Mouse (Mus musculus) hindbrain, embryonic 12.5 days (tissue): ENCODE results near the gene Zfp169. TPM values are rescaled to one million over a fixed set of nuclear protein-coding genes. Genes with fewer than 3 reads are reported as not detected.

ENCODE experiments used
- ATAC-seq: fragments of 200-750 bp; cut with Nextera tagmentation; 2 replicates; pipeline ENCODE4 v1.8.0; 2017; ENCODE audit warnings: moderate TSS enrichment; ENCODE audit not compliant: low FRiP score
- H3K27ac ChIP-seq: fragments of 300-500 bp; sonication (generic); 2 replicates; pipeline ENCODE4 v1.5.1; 2016; ENCODE audit warnings: mild to moderate bottlenecking
- H3K27me3 ChIP-seq: fragments of 300-500 bp; sonication (generic); 2 replicates; pipeline ENCODE4 v1.6.1; 2016; ENCODE audit warnings: mild to moderate bottlenecking
- H3K36me3 ChIP-seq: fragments of 300-500 bp; sonication (generic); 2 replicates; pipeline ENCODE4 v1.6.1; 2016; ENCODE audit warnings: mild to moderate bottlenecking
- H3K4me1 ChIP-seq: fragments of 300-500 bp; sonication (generic); 2 replicates; pipeline ENCODE4 v1.6.1; 2016
- H3K4me2 ChIP-seq: fragments of 300-500 bp; sonication (generic); replicated peaks from 2 replicates; pipeline ENCODE4 v1.6.1; 2016; ENCODE audit warnings: mild to moderate bottlenecking
- H3K4me3 ChIP-seq: fragments of 300-500 bp; sonication (generic); 2 replicates; pipeline ENCODE4 v1.5.1; 2016; ENCODE audit warnings: mild to moderate bottlenecking
- H3K9ac ChIP-seq: fragments of 300-500 bp; sonication (generic); 2 replicates; pipeline ENCODE4 v1.6.1; 2016; ENCODE audit warnings: mild to moderate bottlenecking, moderate library complexity
- H3K9me3 ChIP-seq: fragments of 300-500 bp; sonication (generic); replicated peaks from 2 replicates; pipeline ENCODE4 v1.6.1; 2016; ENCODE audit warnings: mild to moderate bottlenecking
- WGBS: fragments of 180-500 bp; shearing (Covaris S2); methylation state at CpG from one replicate; pipeline ENCODE4 v1.1.7; 2016; 5-methylcytosine and 5-hydroxymethylcytosine counted together
- polyA plus RNA-seq: library from polyadenylated mRNA; unstranded; fragments of >200 nt; fragmentation: Nextera tagmentation; extraction: Ambion mirVana; gene quantifications from 2 replicates; pipeline ENCODE4 v1.2.1, GENCODE M21; 2016

The Zfp169 gene
- polyA plus RNA-seq, 1 experiment from 2014 or later = 7.4 TPM

GRCm38 (mm10) chr13:48498676-48499075 lies 14.6 kb downstream of the Zfp169 start:
- no peak overlapping the region for H3K27ac ChIP-seq
- ATAC-seq = no peak
- H3K4me2 ChIP-seq = no peak overlapping the region
- H3K9ac ChIP-seq = no peak overlapping the region
- H3K36me3 ChIP-seq = peaks cover 25% of the 10 kb centered on the region
- 81% methylated on average over 4 of the region's 4 CpGs for WGBS
- H3K9me3 ChIP-seq = 0 out of 2 replicates have a peak, but pooled peaks cover 8% of the 10 kb centered on the region
- H3K4me1 ChIP-seq = 0 out of 2 replicates have a peak, but pooled peaks cover 4% of the 10 kb centered on the region
- no peaks in the 10 kb centered on the region for H3K27me3 ChIP-seq
- no peak overlapping the region for H3K4me3 ChIP-seq

GRCm38 (mm10) chr13:48497693-48498221 lies 15.5 kb downstream of the Zfp169 start:
- 11% methylated on average over 15 of the region's 15 CpGs for WGBS
- H3K9me3 ChIP-seq = 0 out of 2 replicates have a peak, but pooled peaks cover 5% of the 10 kb centered on the region
- peak overlapping the region; percentile 26 for H3K4me3 ChIP-seq
- no peaks in the 10 kb centered on the region for H3K27me3 ChIP-seq
- H3K4me2 ChIP-seq = peak overlapping the region; percentile 43
- peaks cover 20% of the 10 kb centered on the region for H3K36me3 ChIP-seq
- ATAC-seq = peak; percentile 98
- no peak overlapping the region for H3K27ac ChIP-seq
- no peak overlapping the region for H3K9ac ChIP-seq
- 0 out of 2 replicates have a peak, but pooled peaks cover 4% of the 10 kb centered on the region for H3K4me1 ChIP-seq

GRCm38 (mm10) chr13:48493183-48493582 lies 20.1 kb downstream of the Zfp169 start:
- 78% methylated on average over 4 of the region's 5 CpGs for WGBS
- 0 out of 2 replicates have a peak, but pooled peaks cover 3% of the 10 kb centered on the region for H3K4me1 ChIP-seq
- H3K4me3 ChIP-seq = no peak overlapping the region
- no peak overlapping the region for H3K9ac ChIP-seq
- peaks cover 49% of the 10 kb centered on the region for H3K36me3 ChIP-seq
- no peak for ATAC-seq
- no peak overlapping the region for H3K4me2 ChIP-seq
- 0 out of 2 replicates have a peak, but pooled peaks cover 5% of the 10 kb centered on the region for H3K9me3 ChIP-seq
- no peak overlapping the region for H3K27ac ChIP-seq
- H3K27me3 ChIP-seq = no peaks in the 10 kb centered on the region

GRCm38 (mm10) chr13:48490396-48491182 lies 22.7 kb downstream of the Zfp169 start:
- H3K4me1 ChIP-seq = no peaks in the 10 kb centered on the region
- no peaks in the 10 kb centered on the region for H3K27me3 ChIP-seq
- H3K9ac ChIP-seq = no peak overlapping the region
- no peak overlapping the region for H3K27ac ChIP-seq
- no peak overlapping the region for H3K4me3 ChIP-seq
- peaks cover 51% of the 10 kb centered on the region for H3K36me3 ChIP-seq
- ATAC-seq = no peak
- no peak overlapping the region for H3K4me2 ChIP-seq
- H3K9me3 ChIP-seq = 0 out of 2 replicates have a peak, but pooled peaks cover 5% of the 10 kb centered on the region
- WGBS = 91% methylated on average over 35 of the region's 35 CpGs

GRCm38 (mm10) chr13:48483606-48484005 lies 29.6 kb downstream of the Zfp169 start:
- ATAC-seq = no peak
- no peak overlapping the region for H3K27ac ChIP-seq
- H3K9me3 ChIP-seq = no peaks in the 10 kb centered on the region
- peaks cover 12% of the 10 kb centered on the region for H3K36me3 ChIP-seq
- no peak overlapping the region for H3K9ac ChIP-seq
- H3K4me3 ChIP-seq = no peak overlapping the region
- no peaks in the 10 kb centered on the region for H3K27me3 ChIP-seq
- H3K4me2 ChIP-seq = no peak overlapping the region
- H3K4me1 ChIP-seq = no peaks in the 10 kb centered on the region
- WGBS = 93% methylated on average over 4 of the region's 4 CpGs

- no peaks in the 10 kb centered on the region for H3K36me3 ChIP-seq
- no peaks in the 10 kb centered on the region for H3K27me3 ChIP-seq
- no peaks in the 10 kb centered on the region for H3K9me3 ChIP-seq
- H3K9ac ChIP-seq = no peak overlapping the region
- H3K27ac ChIP-seq = no peak overlapping the region
- H3K4me2 ChIP-seq = no peak overlapping the region
- H3K4me1 ChIP-seq = peaks cover 9% of the 10 kb centered on the region
- no peak for ATAC-seq
- WGBS = 71% methylated on average over 15 of the region's 15 CpGs
- no peak overlapping the region for H3K4me3 ChIP-seq
Measured at GRCm38 (mm10) chr13:48468656-48469180, 44.5 kb downstream of the Zfp169 start.

GRCm38 (mm10) chr13:48466186-48466585 lies 47.1 kb downstream of the Zfp169 start:
- Histone ChIP-seq H3K9me3 (no peaks in the 10 kb centered on the region), H3K4me1 (peaks cover 9% of the 10 kb centered on the region), H3K27me3 (no peaks in the 10 kb centered on the region), H3K27ac (peak overlapping the region; percentile 82), H3K4me2 (peak overlapping the region; percentile 6; the same call in 1 of the 2 replicates), H3K36me3 (no peaks in the 10 kb centered on the region), H3K9ac (peak overlapping the region; percentile 3; the same call in 1 of the 2 replicates), H3K4me3 (no peak overlapping the region)
- 32% methylated on average over 10 of the region's 10 CpGs for WGBS
- ATAC-seq = peak; percentile 51; the same call in 1 of the 2 replicates

- peaks cover 9% of the 10 kb centered on the region for H3K4me1 ChIP-seq
- peak; percentile 56; the same call in 1 of the 2 replicates for ATAC-seq
- no peak overlapping the region for H3K9ac ChIP-seq
- no peaks in the 10 kb centered on the region for H3K36me3 ChIP-seq
- no peak overlapping the region; the same call in 1 of the 2 replicates for H3K27ac ChIP-seq
- no peaks in the 10 kb centered on the region for H3K9me3 ChIP-seq
- WGBS = 9% methylated on average over 4 of the region's 4 CpGs
- H3K4me3 ChIP-seq = no peak overlapping the region
- H3K27me3 ChIP-seq = no peaks in the 10 kb centered on the region
- no peak overlapping the region for H3K4me2 ChIP-seq
Measured at GRCm38 (mm10) chr13:48464170-48464569, 49.1 kb downstream of the Zfp169 start.

GRCm38 (mm10) chr13:48459280-48459679 lies 54.0 kb downstream of the Zfp169 start:
- Histone ChIP-seq H3K36me3 (no peaks in the 10 kb centered on the region), H3K4me3 (no peak overlapping the region), H3K9ac (no peak overlapping the region), H3K4me1 (no peaks in the 10 kb centered on the region), H3K4me2 (no peak overlapping the region), H3K27ac (no peak overlapping the region), H3K9me3 (no peaks in the 10 kb centered on the region), H3K27me3 (no peaks in the 10 kb centered on the region)
- 88% methylated on average over 5 of the region's 5 CpGs for WGBS
- no peak for ATAC-seq

GRCm38 (mm10) chr13:48448119-48448518 lies 65.1 kb downstream of the Zfp169 start:
- Histone ChIP-seq H3K9me3 (no peaks in the 10 kb centered on the region), H3K36me3 (no peaks in the 10 kb centered on the region), H3K4me3 (no peak overlapping the region), H3K4me2 (no peak overlapping the region), H3K27me3 (0 out of 2 replicates have a peak, but pooled peaks cover 2% of the 10 kb centered on the region), H3K27ac (no peak overlapping the region), H3K4me1 (0 out of 2 replicates have a peak, but pooled peaks cover 3% of the 10 kb centered on the region), H3K9ac (no peak overlapping the region)
- WGBS = 57% methylated on average over 4 of the region's 4 CpGs
- no peak for ATAC-seq

GRCm38 (mm10) chr13:48443996-48444395 lies 69.3 kb downstream of the Zfp169 start:
- Histone ChIP-seq H3K9me3 (no peaks in the 10 kb centered on the region), H3K27ac (0 out of 2 replicates have a peak overlapping the region, but pooled peaks have one; percentile 50), H3K4me2 (no peak overlapping the region), H3K4me1 (0 out of 2 replicates have a peak, but pooled peaks cover 3% of the 10 kb centered on the region), H3K27me3 (0 out of 2 replicates have a peak, but pooled peaks cover 2% of the 10 kb centered on the region), H3K4me3 (no peak overlapping the region), H3K36me3 (no peaks in the 10 kb centered on the region), H3K9ac (no peak overlapping the region)
- no peak for ATAC-seq
- 56% methylated on average over 8 of the region's 8 CpGs for WGBS

GRCm38 (mm10) chr13:48438321-48438720 lies 74.9 kb downstream of the Zfp169 start:
- H3K4me1 ChIP-seq = 0 out of 2 replicates have a peak, but pooled peaks cover 2% of the 10 kb centered on the region
- H3K9me3 ChIP-seq = no peaks in the 10 kb centered on the region
- H3K4me3 ChIP-seq = no peak overlapping the region
- no peak overlapping the region for H3K27ac ChIP-seq
- no peak for ATAC-seq
- no peak overlapping the region for H3K4me2 ChIP-seq
- H3K9ac ChIP-seq = no peak overlapping the region
- WGBS = 83% methylated on average over 5 of the region's 5 CpGs
- H3K36me3 ChIP-seq = no peaks in the 10 kb centered on the region
- H3K27me3 ChIP-seq = no peaks in the 10 kb centered on the region
